Mouse (Mus musculus): ENCODE results near the gene Slc35e2.
"Not testable (repeated sequence)": the region's sequence is repeated elsewhere in the genome, so short reads cannot be mapped to it uniquely, and the experiment has no call there.

Gene Slc35e2

GRCm38 (mm10) chr4:155654183-155654455, 52.9 kb downstream of the Slc35e2 start:
- in situ Hi-C loops (cut with MboI; ENCODE audit: low pct_unique_long_range_greater_than_20kb in 1 of 2, low sequenced_read_pairs in 2 of 2, unreplicated experiment in 1 of 2): loop anchor here in 1 of 2 experiments (5.0 kb wide), 1 partner anchor 48 kb away; the partner anchor contains the start of gene Ssu72

DNA sequence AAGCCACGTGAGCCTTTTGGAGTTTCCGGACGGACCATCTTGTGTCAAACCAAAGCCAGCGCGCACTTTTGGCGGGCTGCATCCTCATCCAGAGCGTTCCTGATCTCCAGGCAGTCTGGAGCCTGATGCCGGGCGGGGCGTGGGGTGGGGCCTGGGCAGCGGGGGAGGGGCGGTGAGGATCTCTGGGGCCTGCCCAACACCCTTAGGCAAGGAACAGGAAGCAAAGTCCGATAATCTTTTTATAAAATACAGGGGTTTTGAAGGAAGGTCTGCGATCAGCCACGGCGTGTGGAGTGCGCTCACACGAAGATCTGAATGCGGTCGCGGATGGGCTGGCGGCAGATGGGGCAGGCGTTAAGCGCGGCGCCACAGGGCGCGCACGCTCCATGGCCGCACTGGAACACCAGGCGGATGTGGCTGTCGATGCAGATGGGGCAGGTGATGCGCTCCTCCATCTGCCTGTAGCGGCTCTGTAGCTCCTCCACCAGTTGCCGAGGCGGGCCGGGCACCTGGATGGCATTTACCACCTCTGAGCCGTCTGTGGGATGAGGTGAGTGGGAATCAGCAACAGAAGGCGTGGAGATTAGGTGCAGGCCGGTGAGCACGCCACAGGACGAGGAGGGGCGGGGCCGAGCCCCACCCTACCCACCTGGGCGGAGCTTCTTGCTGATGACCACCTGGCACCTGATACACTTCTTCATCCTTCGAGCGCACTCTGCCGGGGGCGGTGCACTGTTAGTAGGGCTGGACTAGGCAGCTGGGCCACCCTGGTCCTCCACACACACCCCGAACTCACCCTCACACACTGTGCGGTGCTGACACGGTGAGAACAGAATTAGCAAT, 53.5 kb downstream of the Slc35e2 start:
- in situ Hi-C loops (cut with MboI; ENCODE audit: low pct_unique_long_range_greater_than_20kb in 1 of 2, low sequenced_read_pairs in 2 of 2, unreplicated experiment in 1 of 2): loop anchor here in 1 of 2 experiments (5.0 kb wide), 1 partner anchor 48 kb away; the partner anchor contains the start of gene Ssu72

DNA sequence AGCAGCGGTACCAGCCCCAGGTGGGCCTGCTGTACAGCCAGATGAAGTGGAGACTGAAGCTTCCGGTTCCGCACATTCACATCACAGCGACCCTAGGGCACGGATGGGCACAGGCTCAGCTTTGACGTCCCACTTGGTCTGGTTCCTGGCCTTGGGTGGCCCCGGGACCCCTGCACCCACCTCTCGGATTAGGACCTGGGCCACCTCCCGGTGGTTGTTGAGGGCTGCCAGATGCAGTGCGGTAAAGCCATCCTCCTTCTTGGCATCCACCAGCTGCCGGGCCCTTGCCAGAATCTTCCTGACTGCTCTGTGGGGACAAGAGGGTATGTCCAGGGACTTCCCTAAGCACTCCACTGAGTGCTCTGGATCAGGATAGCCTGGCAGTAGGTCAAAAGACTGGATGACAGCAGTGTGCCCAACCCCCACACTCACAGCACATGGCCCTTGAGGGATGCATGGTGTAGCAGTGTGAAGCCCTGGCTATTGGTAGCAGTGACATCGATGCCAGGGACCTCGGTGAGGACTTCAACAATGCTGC, 55.1 kb downstream of the Slc35e2 start:
- in situ Hi-C loops (cut with MboI; ENCODE audit: low pct_unique_long_range_greater_than_20kb in 1 of 2, low sequenced_read_pairs in 2 of 2, unreplicated experiment in 1 of 2): no loop called here

DNA sequence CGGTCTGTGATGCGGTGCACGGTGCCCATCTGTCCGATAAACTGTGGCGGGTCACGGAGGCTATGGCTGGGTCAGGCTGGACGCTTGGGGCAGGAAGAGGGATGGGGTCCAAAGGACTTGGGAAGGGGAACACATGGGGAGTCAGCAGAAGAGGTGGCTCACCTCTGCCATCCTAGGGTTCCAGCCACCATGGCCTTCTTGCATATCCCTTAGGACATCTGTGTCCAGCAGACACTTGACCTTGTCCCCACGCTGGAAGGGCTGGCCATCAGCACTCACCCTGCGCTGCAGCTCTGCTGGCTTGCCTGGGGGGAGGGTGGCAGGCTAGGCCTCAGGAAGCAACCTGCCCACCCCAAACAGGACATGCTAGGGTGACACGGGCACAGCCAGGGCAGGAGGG, 57.7 kb downstream of the Slc35e2 start:
- in situ Hi-C loops (cut with MboI; ENCODE audit: low pct_unique_long_range_greater_than_20kb in 1 of 2, low sequenced_read_pairs in 2 of 2, unreplicated experiment in 1 of 2): no loop called here

GRCm38 (mm10) chr4:155660641-155661040, 59.4 kb downstream of the Slc35e2 start:
- in situ Hi-C loops (cut with MboI; ENCODE audit: low pct_unique_long_range_greater_than_20kb in 1 of 2, low sequenced_read_pairs in 2 of 2, unreplicated experiment in 1 of 2): no loop called here

- in situ Hi-C loops (cut with MboI; ENCODE audit: low pct_unique_long_range_greater_than_20kb in 1 of 2, low sequenced_read_pairs in 2 of 2, unreplicated experiment in 1 of 2): no loop called here
Measured at GRCm38 (mm10) chr4:155666903-155667302, 65.7 kb downstream of the Slc35e2 start.

GRCm38 (mm10) chr4:155668689-155669597, 67.7 kb downstream of the Slc35e2 start, which contains the start of gene Mib2:
TSS of gene Mib2 (minus strand) at chr4:155669198.
- in situ Hi-C loops (cut with MboI; ENCODE audit: low pct_unique_long_range_greater_than_20kb in 1 of 2, low sequenced_read_pairs in 2 of 2, unreplicated experiment in 1 of 2): no loop called here

GRCm38 (mm10) chr4:155669598-155670075, 68.4 kb downstream of the Slc35e2 start:
- in situ Hi-C loops (cut with MboI; ENCODE audit: low pct_unique_long_range_greater_than_20kb in 1 of 2, low sequenced_read_pairs in 2 of 2, unreplicated experiment in 1 of 2): no loop called here

DNA sequence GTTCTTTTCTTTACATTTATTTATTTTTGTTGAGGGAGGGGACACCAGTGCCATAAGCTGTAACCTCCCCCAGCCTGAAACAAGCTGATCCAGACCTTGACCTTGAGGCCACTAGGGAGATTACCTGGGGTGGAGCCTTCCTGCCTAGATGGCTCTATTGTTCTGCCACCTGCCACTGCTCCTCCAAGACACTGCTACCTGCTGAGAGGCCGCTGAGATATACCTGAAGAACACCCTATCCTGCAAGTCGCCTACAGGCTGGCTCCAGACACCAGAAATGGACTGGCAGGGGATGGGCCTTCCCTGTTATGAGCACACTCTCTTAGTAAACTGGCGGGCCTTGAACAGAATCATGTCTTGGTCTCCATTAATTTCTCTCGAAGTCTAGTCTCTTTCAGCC, 69.0 kb downstream of the Slc35e2 start:
- in situ Hi-C loops (cut with MboI; ENCODE audit: low pct_unique_long_range_greater_than_20kb in 1 of 2, low sequenced_read_pairs in 2 of 2, unreplicated experiment in 1 of 2): not testable (repeated sequence)

DNA sequence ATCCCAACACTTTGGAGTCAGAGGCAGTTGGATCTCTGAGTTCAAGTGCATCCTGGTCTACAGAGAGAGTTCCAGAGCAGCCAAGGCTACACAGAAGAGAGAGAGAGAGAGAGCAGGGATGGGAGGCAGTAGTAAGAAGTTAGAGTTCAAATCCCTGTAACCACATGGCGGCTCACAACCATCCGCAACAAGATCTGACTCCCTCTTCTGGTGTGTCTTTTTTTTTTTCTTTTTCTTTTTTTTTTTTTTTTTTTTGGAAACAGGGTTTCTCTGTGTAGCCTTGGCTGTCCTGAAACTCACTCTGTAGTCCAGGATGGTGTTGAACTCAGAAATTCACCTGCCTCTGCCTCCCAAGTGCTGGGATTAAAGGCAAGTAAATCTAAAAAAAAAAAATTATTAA, 70.9 kb downstream of the Slc35e2 start:
- in situ Hi-C loops (cut with MboI; ENCODE audit: low pct_unique_long_range_greater_than_20kb in 1 of 2, low sequenced_read_pairs in 2 of 2, unreplicated experiment in 1 of 2): no loop called here

Measured in mouse embryonic stem cell (cell line).